Mouse (Mus musculus): Measurements from ENCODE around the gene Arpc2.

Gene Arpc2

DNA sequence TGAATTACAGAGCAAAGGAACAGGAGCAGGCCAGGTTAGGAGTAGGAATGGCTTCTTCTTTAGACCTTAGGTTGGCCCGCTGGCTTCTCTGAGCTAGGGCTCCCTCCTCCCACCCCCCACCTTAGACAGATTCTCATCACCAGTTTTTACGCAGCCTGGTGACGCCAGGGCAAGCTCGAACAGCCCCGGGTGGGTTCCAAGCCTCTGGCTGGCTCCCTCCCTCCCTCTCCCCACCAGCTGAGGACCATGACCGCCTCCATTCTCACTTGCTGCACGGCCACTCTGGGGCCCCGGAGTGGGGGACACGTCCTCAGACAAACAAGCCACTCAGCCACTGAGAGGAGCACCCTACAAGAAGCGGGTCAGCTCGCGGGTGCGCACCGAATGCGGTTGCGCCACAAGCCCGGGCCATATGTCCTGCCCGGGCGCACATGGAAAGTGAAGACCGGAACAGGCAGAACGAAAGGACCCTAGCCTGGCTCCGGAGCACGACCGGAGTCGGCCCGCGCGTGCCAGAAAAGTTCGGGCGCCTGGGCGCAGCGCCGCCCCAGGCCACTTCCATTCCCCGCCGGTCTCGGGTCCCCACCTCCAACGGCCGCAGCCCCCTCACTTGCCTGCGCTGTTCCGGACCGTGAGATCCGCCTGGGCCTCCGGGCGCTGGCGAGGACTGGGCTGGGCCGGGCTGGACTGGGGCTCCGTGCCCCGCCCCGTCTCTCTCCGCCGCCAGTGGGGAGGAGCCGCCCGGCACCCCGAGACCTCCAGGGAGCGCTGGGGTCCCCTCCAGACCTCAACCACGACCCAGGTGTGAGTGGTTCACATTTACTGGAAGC lies 67.8 kb downstream of the Arpc2 start:
- peak; percentile 78 to 91 for DNase-seq

DNA sequence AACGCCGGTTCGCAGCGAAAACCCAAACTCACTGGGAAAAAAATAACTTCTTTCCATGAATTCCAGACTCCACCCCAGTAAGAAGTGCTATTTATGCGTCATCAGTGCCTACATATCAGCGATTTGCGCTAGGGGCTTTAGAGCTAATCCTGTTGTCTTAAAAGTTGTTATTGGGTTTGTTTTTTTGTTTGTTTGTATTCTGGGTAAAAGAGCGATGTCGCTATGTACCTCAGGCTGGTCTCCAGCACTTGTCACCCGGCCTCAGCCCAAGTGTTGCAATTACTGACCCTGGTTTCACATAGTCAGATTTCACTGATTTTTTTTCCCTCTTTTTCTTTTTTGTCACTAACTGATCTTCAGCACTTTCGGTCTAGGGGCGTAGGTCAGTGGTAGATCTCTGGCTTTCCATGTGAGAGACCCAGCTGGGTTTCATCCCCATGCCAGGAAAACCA lies 68.5 kb downstream of the Arpc2 start:
- DNase-seq: no peak

DNA sequence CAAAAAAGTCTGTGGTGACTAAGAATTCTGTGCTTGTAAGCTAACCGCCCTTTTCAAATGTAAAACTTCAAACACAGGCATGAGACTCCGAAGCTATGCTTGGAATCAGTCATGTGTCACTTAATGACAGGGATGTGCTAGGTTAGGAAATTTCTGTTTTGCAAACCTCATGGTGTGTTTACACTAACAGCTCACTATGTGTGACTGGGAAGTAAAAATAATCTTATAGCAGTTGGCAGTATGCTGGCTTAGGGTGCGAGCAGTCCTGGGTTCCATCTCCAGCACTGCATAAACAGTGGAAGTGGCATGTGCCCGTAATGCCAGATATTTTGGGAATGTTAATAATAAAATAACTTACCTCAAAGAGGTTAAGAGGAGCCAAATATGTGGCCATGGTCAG lies 69.1 kb downstream of the Arpc2 start:
- no peak for DNase-seq

DNA sequence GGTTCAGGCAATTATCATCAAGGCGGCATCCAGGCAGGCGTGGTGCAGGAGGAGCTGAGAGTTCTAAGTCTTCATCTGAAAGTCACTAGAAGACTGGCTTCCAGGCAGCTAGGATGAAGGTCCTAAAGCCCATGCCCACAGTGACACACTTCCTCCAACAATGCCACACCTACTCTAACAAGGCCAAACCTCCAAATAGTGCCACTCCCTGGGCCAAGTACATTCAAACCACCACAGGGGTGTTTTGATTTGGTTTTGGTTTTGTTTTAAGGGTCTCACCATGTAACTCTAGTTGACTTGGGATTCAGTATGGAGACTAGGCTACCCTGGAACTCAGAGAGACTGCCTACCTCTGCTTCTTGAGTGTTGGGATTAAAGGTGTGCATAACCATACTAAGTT lies 69.6 kb downstream of the Arpc2 start, which contains the start of gene Tmbim1:
Gene Tmbim1 (minus strand): TSS at position 101 of the 400 bp plus-strand sequence.
- no peak for DNase-seq

DNA sequence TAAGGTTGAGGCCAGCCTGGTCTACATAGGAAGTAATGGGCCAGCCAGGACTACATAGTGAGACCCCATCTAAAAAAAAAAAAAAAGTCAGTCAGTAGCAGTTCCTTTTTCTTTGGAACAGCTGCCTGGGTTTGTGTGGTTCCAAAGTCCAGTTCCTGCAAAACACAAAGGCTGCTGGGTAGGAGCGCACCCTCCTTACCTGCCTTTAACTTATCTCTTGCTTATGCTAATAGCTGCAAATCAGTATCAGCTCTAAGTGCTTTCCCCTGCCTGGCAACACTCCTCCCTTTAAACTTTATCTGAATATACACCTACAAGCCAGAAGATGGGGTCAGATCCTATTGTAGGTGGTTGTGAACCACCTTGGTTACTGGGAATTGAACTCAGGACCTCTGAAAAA lies 71.3 kb downstream of the Arpc2 start:
- DNase-seq: no peak

DNA sequence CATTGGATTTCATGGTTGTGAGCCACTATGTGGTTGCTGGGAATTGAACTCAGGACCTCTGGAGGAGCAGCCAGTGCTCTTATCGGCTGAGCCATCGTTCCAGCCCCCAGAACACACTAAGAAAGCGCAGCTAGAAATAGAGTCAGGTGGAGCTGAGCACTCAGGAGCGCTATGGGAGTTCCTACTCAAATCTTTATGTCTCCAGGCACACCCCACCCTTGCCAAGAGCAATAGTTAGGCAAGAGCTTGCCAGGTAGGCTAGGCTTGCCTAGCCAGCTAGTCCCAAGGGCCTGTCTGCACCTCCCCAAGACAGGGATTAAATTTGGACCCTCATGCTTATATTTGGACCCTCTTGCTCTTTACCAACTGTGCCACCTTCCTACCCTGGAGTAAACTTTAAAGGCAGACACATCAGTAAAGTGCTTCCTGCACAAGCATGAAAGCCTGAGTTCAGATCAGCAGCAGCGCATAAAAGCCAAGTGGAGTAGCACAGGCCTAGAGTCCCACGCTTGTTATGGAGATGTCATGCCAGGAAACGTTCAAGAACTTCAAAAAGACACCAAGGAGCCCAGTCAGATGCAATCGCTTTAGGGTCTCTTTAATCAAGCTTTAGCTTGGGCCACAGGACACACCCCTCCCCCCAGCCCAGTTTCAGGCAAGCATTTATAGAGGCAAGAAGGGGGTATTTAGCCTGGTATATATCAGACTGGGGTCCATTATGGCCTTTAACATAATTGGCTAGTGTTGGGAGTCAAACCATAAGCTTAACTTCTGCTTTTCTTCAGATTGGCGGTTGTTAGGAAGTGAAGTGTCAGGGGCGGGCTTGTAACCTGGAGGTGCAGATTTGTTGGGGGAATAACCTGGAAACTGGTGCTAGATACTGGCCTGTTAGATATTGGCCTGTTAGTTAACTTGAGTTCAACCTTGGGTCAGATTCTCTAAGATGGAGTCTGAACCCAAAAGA lies 72.4 kb downstream of the Arpc2 start:
- DNase-seq: no peak

DNA sequence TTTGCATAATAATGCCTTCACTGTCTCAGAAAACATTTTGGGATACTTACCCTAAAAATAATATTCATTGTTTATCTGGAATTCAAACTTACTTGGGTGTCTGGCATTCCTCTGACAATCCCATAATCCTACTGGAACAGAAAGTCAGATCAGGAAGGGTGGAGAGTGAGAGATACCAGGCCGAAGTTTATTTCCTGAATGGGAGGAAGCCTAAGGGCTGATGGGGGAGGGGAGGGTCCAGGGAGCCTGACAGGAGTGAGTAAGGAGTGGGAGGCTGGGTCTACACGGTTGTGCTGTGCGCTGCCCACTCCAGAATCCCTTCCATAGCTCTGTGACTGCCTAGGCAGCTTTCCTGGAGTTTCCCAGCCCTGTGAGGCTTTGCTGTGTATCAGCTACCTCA lies 73.9 kb downstream of the Arpc2 start:
- peak in 1 of 2 experiments; percentile 46 for DNase-seq

DNA sequence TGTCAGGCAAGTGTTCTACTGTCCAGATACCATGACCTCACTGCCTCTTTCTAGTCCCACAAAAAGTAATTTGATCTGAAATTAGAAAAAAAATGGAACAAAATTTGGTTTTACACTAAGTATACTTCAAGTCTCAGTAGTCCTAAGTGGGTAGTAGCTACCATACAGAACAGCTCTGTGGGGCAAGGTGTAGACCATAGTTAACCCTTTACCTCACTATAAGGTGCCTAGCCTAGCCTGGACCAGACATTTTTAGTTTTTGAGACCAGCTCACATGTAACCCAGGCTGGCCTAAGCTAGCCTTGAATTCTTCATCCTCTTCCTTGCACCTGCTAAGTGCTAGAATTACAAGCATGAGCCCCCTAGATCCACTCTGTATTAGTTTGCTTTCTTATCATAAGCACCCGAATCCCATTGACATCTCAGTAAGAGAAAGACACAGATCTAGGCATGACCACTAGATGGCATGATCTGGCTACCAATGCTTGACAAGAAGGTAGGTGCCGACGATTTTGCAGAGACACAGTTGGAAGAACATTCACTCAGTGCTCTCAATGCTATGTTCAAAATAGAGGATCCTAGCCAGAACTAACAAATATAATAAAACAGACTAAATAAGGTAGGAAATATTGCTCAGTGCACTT lies 77.3 kb downstream of the Arpc2 start:
- DNase-seq: peak; percentile 67 to 85

DNA sequence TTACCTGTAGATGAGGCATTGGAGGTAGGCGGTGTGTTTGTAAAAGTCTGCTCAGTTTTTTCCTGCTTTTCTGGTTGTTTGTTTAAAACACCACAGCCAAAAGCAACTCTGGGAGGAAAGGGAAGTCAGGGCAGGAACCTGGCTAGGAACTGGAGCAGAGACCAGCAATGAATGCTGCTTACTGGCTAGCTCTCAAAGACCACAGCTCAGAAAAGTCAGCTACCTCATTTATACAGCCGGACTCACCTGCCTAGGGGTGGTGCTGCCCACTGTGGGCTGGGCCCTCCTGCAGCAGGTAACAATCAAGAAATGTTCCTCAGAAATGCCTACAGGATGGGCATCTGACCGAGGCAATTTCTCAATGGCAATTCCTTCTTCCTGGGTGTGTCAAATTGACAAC lies 78.9 kb downstream of the Arpc2 start:
- no peak for DNase-seq

DNA sequence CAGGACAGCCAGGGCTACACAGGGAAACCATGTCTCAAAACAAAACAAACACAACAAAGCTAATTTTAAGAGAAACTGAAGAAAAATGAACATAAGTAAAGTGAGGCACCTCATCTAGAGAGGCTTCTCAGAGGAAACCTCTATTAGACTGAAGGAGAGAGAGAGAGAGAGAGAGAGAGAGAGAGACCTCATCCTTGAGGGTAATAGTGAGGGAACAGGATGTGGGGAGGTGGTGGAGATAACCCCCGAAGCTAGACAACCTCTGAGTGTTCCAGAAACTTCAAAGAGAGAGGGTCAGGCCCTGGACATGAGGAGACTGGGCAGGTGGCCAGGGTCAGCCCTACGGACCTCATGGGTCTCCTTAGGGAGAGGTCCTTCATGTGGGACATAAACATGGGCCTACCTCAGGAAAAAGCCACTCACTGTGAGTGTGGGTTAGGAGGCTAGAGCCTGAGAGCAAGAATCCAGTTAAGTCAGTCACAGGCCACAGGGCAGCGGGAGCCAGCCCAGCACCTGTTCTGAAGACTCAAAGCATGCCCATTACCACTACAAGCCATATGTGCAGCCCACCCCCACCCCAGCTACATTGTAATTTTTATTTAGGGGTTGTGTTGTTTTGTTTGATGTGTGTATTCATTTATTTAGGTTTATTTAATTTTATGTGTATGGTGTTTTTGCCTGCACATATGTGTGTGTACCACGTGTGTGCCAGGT lies 80.4 kb downstream of the Arpc2 start:
- peak in 1 of 2 experiments; percentile 38 for DNase-seq
